Mouse (Mus musculus): ENCODE data around the gene Slc6a1. TPM values are rescaled to one million over a fixed set of nuclear protein-coding genes. Genes with fewer than 3 reads are reported as not detected.

The Slc6a1 gene
- polyA plus RNA-seq, 1 experiment from 2014 or later: 0.14 TPM

DNA sequence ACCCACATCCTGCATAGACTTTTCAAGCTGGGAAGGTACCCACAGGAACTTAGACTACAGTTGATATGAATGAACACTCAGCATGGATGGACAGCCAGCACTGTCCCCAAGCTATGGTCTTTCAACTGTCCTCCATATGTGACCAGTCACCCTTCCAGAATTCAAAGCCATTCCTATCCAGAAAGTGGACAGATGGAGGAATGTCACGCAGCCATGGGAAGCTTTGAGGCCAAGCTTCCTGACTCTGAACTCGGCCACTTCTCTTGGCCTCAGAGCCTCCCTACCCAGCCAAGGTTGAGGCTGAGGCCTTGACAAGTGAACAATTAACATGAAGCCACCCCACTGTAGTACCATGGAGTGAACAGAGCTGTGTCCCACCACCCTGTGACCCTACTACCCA, 12.8 kb upstream of the Slc6a1 start:
- Histone ChIP-seq H3K4me1 (no peaks in the 10 kb centered on the region), H3K9ac (no peak overlapping the region), H3K27me3 (peaks cover 53% of the 10 kb centered on the region; the same call in 1 of the 2 replicates), H3K9me3 (replicated peaks) (no peaks in the 10 kb centered on the region), H3K4me3 (replicated peaks) (no peak overlapping the region), H3K36me3 (no peaks in the 10 kb centered on the region), H3K4me2 (no peak overlapping the region), H3K27ac (no peak overlapping the region)
- WGBS: 80% methylated on average over 2 of the region's 2 CpGs
- no peak for ATAC-seq (replicated peaks; ENCODE audit: low FRiP score)

DNA sequence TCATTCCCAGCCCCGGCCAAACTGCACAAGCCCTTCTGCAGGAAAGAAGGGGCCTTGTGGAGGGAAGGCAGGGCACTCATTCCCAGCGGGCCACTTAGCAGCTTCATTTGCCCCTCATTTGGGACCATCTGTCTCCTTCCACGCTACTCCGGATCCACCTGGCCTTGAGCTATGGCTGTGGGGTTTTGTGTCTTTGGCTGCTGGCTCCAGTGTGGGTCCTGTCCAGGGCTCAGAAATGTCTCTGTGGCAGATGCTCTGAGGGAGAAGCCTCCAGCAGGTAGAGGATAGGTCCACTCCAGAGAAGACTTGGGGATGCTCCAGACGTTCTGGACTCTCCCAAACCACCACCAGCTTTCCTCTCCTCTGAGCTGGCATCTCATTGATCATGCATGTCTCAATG, 11.6 kb upstream of the Slc6a1 start:
- no peak overlapping the region for H3K4me2 ChIP-seq
- no peak overlapping the region for H3K27ac ChIP-seq
- no peaks in the 10 kb centered on the region for H3K36me3 ChIP-seq
- H3K27me3 ChIP-seq: peaks cover 46% of the 10 kb centered on the region; the same call in 1 of the 2 replicates
- no peak for ATAC-seq (replicated peaks; ENCODE audit: low FRiP score)
- WGBS: 36% methylated on average over 5 of the region's 5 CpGs
- no peak overlapping the region for H3K9ac ChIP-seq
- H3K9me3 ChIP-seq (replicated peaks): no peaks in the 10 kb centered on the region
- H3K4me3 ChIP-seq (replicated peaks): no peak overlapping the region
- no peaks in the 10 kb centered on the region for H3K4me1 ChIP-seq

DNA sequence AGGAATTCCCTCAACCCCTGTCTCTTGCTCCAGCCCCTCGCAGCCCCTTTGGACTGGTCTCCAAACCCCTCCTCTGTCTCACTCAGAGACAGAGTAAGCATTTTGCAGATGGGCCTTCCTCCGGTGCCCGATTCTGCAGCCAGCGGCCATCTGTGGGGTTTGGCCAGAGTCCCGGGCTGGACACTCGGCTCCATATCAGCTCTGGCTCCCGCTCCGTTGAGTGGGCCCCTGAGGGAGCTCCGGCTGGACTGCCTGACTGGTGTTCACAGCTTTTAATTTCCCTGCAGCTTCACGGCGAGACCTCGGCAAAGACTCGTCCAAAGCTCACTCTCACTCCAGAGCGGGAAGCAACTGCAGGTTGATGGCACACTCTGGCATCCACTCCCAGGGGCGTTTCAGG, 10.2 kb upstream of the Slc6a1 start:
- Histone ChIP-seq H3K27ac (no peak overlapping the region), H3K4me1 (no peaks in the 10 kb centered on the region), H3K9ac (no peak overlapping the region), H3K4me2 (no peak overlapping the region), H3K36me3 (no peaks in the 10 kb centered on the region), H3K9me3 (replicated peaks) (no peaks in the 10 kb centered on the region), H3K4me3 (replicated peaks) (no peak overlapping the region), H3K27me3 (peaks cover 35% of the 10 kb centered on the region; the same call in 1 of the 2 replicates)
- ATAC-seq (replicated peaks; ENCODE audit: low FRiP score): no peak
- 72% methylated on average over 15 of the region's 15 CpGs for WGBS

DNA sequence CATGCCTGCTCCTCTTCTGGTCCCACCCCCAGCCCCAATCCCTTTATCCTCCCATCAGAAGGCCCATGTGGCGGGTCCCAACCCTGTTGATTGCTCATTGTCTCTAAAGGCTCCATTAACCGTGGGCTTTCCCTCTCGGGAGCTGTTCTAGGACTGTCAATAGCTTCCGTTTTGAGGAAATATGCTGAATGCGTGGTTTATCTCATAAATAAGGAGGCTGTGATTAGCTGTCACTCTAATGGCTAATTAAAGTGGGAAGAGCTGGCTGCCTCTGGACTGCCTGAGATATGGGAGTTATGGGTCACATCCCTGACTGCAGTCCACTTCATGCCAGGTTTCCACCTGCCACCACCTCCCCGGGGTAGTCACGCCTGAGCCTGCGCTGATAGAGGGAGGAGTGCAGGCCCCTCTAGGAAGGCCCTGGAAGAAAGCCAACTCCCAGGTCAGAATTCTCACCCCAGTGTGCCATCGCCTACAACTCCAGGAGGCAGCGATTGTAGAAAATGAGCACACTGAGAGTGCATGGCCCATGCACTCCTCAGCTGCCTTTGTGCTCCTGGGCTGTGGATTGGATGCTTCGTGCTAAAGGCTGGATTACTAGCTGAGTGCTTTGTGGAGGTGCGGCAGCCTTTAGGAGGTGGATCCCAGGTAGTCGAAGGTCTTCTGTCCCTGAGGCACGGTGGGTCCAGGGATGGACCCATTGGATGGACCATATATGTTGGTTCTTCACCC, 8.3 kb upstream of the Slc6a1 start:
- H3K27ac ChIP-seq: no peak overlapping the region

DNA sequence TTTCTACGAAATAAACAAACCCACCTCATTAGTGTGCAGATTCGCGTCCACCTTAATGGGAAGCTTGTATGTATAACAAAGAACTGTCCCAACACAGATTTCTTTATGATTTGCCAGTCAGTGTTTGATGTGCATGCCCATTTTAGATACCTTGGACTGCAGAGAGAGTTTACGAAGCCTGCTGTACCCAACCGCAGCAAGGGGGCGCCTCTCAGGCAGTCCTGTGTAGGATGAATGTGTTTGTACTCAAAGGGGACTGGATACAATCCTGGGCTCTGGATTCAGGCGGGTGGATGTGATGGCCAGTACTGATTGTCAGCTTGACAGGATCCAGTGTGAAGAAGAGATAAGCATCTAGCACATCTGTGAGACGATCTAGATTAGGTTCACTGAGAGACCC, 6.6 kb upstream of the Slc6a1 start:
- no peak for ATAC-seq (replicated peaks; ENCODE audit: low FRiP score)
- Histone ChIP-seq H3K4me3 (replicated peaks) (no peak overlapping the region), H3K4me1 (no peaks in the 10 kb centered on the region), H3K9me3 (replicated peaks) (no peaks in the 10 kb centered on the region), H3K27me3 (peaks cover 55% of the 10 kb centered on the region), H3K27ac (no peak overlapping the region), H3K36me3 (no peaks in the 10 kb centered on the region), H3K4me2 (no peak overlapping the region), H3K9ac (no peak overlapping the region)
- WGBS: 64% methylated on average over 8 of the region's 8 CpGs

More for the DNA sequence above, 8.3 kb upstream of the Slc6a1 start:
- Histone ChIP-seq H3K4me3 (replicated peaks) (no peak overlapping the region), H3K9me3 (replicated peaks) (no peaks in the 10 kb centered on the region), H3K36me3 (no peaks in the 10 kb centered on the region), H3K9ac (no peak overlapping the region), H3K27me3 (peaks cover 42% of the 10 kb centered on the region; the same call in 1 of the 2 replicates), H3K4me1 (no peaks in the 10 kb centered on the region), H3K4me2 (no peak overlapping the region)
- ATAC-seq (replicated peaks; ENCODE audit: low FRiP score): no peak
- WGBS: 44% methylated on average over 14 of the region's 14 CpGs

DNA sequence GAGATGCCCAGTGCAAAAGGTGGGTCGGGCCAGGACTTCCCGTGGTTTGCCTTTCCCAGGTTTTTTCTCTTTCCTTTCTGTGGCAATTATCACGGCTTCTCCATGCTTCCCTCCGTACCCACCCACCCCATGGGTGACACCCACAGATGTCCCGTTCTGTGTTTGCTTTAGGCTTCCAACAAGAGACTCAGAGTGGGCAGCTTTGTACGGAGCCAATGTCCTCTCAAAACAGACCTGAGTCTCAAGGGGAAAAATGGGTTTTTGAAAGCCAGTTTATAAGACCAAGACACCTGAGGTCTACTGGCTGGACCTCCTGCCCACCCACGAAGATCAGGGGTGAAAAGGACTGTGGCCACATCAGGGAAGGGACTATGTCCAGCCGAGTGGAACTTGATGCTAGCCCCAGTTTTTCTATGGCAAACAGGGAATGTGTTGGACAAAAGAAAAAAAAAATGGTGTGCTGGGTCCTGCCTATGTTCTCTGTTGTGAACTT, 889 bp downstream of the Slc6a1 start:
- WGBS: 16% methylated on average over 8 of the region's 8 CpGs
- Histone ChIP-seq H3K9ac (no peak overlapping the region), H3K4me2 (no peak overlapping the region), H3K4me3 (replicated peaks) (no peak overlapping the region), H3K27ac (no peak overlapping the region), H3K27me3 (peaks cover 92% of the 10 kb centered on the region), H3K36me3 (no peaks in the 10 kb centered on the region), H3K9me3 (replicated peaks) (no peaks in the 10 kb centered on the region), H3K4me1 (peaks cover 6% of the 10 kb centered on the region)
- ATAC-seq (replicated peaks; ENCODE audit: low FRiP score): no peak

DNA sequence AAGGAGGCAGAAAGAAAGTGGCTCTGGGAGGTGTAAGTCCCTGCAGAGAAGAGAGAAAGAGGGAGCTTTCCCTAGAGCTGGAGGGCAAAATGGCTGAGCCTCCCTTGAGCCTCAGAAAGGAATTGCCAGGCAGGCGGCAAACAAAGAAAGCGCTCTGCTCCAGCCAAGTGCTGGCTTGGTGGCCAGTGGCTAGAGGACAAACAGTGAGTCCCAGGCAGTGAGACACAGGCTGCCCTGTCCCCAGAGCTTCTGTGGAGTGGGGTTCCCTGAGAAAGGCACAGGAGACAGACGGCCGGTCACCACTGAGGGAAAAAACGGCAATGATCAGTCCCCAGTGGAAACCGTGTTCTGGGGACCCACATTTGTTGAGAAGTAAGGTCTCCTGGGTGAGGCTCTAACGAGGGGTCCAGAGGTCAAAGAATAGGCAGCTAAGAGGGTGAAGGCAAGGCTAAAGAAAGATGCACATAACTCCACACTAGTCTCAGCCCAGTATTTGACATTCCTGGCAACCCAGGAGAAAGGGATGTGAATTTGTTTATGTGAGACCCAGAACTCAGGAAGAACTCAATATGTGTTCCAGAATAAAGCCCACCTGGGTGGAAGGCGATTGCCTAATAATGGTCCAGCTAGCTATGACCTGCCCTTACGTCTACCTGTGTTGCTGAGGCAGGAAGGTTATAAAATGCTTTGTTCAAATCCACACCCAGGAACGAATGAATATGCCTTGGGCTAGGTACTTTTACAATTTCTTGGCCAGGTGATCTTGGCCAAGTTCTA, 1.7 kb downstream of the Slc6a1 start:
- no peak for ATAC-seq (replicated peaks; ENCODE audit: low FRiP score)
- Histone ChIP-seq H3K4me1 (peaks cover 6% of the 10 kb centered on the region), H3K9me3 (replicated peaks) (no peaks in the 10 kb centered on the region), H3K4me2 (no peak overlapping the region), H3K4me3 (replicated peaks) (no peak overlapping the region), H3K27ac (no peak overlapping the region), H3K9ac (no peak overlapping the region), H3K27me3 (peaks cover 93% of the 10 kb centered on the region), H3K36me3 (no peaks in the 10 kb centered on the region)
- WGBS: 48% methylated on average over 10 of the region's 10 CpGs

DNA sequence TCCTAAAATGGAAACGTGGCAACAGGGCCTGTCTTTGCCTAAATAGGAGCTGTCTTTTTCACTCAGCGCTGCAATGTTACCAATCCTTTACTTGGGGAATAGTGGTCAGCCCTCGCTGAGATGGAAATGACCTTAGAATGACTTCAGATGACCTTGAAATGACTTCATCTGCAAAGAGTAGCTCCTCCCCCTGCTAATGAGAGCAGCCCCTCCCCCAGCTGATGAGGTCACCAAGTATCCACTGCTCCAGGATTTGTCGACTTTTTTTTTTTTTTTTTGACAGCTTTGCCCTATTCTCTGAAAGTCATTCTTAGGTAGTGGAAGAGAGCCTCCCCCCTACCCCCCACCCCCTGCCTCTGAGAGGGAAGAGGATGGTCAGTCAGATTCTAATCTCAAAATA, 3.0 kb downstream of the Slc6a1 start:
- no peaks in the 10 kb centered on the region for H3K9me3 ChIP-seq (replicated peaks)

DNA sequence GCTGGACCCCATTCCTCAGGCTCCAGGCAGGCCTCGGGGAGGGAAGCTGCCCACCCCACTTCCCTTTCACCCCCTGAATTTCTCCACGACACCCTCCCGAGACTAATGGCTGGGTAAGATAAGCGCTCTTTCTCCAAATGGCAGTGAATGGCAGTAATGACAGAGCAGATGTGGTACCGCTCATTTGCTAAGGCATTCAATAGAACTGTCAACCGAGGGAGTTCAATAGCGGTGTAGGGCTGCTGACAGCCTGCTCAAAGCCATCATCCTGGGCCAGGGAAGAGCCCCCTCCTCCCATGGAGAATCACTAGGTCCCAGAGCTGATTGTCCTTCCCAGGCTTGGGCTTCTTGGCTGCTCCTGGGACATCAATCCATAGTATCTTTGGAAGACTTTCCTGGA, 6.7 kb downstream of the Slc6a1 start:
- H3K9ac ChIP-seq: no peak overlapping the region
- H3K36me3 ChIP-seq: no peaks in the 10 kb centered on the region
- WGBS: 19% methylated on average over 7 of the region's 7 CpGs
- H3K4me3 ChIP-seq (replicated peaks): no peak overlapping the region
- H3K9me3 ChIP-seq (replicated peaks): no peaks in the 10 kb centered on the region
- peaks cover 71% of the 10 kb centered on the region for H3K27me3 ChIP-seq
- no peak overlapping the region for H3K27ac ChIP-seq
- H3K4me1 ChIP-seq: no peaks in the 10 kb centered on the region
- ATAC-seq (replicated peaks; ENCODE audit: low FRiP score): no peak
- H3K4me2 ChIP-seq: no peak overlapping the region

More for the DNA sequence above, 3.0 kb downstream of the Slc6a1 start:
- H3K27ac ChIP-seq: no peak overlapping the region
- no peak overlapping the region for H3K4me2 ChIP-seq
- no peak for ATAC-seq (replicated peaks; ENCODE audit: low FRiP score)
- WGBS: 38% methylated on average over 4 of the region's 4 CpGs
- H3K4me3 ChIP-seq (replicated peaks): no peak overlapping the region
- no peaks in the 10 kb centered on the region for H3K36me3 ChIP-seq
- no peak overlapping the region for H3K9ac ChIP-seq
- H3K4me1 ChIP-seq: peaks cover 6% of the 10 kb centered on the region
- peaks cover 94% of the 10 kb centered on the region for H3K27me3 ChIP-seq

DNA sequence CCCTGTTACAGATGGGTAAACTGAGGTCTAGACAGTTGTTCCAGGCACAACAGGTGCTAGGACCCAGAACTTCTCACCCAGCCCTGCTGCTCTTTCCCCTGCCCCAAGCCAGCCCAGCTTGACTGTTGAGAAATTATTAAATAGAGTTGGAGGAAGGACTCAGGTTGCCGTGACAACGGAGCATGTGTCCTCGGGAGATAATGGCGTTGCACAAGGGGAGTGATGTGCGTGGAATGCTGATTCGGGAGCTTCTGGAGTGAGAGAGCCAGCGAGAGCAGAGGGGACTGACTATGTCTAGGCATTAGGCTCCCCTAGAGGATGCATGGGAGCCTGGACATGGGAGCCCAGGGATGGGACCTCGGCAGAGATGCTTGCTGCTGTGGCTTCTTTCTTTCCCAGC, 7.7 kb downstream of the Slc6a1 start:
- no peaks in the 10 kb centered on the region for H3K36me3 ChIP-seq
- no peak overlapping the region for H3K27ac ChIP-seq
- no peaks in the 10 kb centered on the region for H3K9me3 ChIP-seq (replicated peaks)
- no peaks in the 10 kb centered on the region for H3K4me1 ChIP-seq
- no peak for ATAC-seq (replicated peaks; ENCODE audit: low FRiP score)
- H3K4me2 ChIP-seq: no peak overlapping the region
- peaks cover 60% of the 10 kb centered on the region for H3K27me3 ChIP-seq
- H3K4me3 ChIP-seq (replicated peaks): no peak overlapping the region
- H3K9ac ChIP-seq: no peak overlapping the region
- 57% methylated on average over 8 of the region's 8 CpGs for WGBS

DNA sequence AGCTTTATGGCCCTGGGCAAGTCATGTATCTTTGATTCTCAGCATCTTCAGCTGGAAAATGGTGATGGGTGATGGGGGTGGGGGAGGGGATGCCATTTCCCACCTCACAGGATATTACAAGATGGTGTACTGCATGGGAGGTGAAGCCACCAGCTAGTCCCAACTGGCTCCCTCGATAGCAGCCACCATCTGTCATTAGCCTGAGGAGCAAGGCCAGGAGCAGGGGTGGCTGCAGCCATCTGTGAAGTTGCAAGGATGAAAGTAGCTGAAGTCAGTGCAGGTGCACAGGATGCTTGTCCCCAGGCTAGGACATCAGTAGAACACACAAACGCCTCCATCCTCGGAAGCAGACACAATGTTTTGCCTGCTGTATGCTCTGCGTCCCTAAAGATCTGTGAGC, 8.5 kb downstream of the Slc6a1 start:
- H3K9ac ChIP-seq: no peak overlapping the region
- no peaks in the 10 kb centered on the region for H3K36me3 ChIP-seq
- no peaks in the 10 kb centered on the region for H3K9me3 ChIP-seq (replicated peaks)
- H3K4me1 ChIP-seq: no peaks in the 10 kb centered on the region
- no peak overlapping the region for H3K27ac ChIP-seq
- no peak overlapping the region for H3K4me3 ChIP-seq (replicated peaks)
- no peak for ATAC-seq (replicated peaks; ENCODE audit: low FRiP score)
- H3K4me2 ChIP-seq: no peak overlapping the region
- peaks cover 53% of the 10 kb centered on the region for H3K27me3 ChIP-seq
- 59% methylated on average over 4 of the region's 4 CpGs for WGBS

DNA sequence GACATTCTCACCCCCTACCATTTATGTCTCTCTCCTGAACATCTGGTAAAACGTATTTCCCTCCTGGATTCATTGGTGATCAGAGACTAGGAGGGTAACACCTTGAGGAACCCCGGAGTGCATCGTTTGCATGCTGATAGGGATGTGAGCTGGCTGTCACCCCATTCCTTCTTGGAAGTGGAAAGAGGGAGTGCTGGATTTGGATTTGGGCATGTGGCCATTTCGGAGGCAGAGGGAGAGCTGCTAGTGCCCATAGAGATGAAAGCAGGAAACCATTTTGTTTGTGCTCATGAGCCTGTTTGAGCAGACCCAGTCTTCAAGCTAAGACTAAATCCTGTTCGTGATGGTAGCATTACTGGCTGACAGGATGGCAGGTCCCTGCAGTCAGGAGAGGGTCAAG, 9.0 kb downstream of the Slc6a1 start:
- H3K9me3 ChIP-seq (replicated peaks): no peaks in the 10 kb centered on the region
- H3K4me1 ChIP-seq: no peaks in the 10 kb centered on the region
- no peak overlapping the region for H3K27ac ChIP-seq
- peaks cover 48% of the 10 kb centered on the region for H3K27me3 ChIP-seq
- H3K9ac ChIP-seq: no peak overlapping the region
- WGBS: 52% methylated on average over 5 of the region's 5 CpGs
- H3K4me2 ChIP-seq: no peak overlapping the region
- ATAC-seq (replicated peaks; ENCODE audit: low FRiP score): no peak
- no peak overlapping the region for H3K4me3 ChIP-seq (replicated peaks)
- no peaks in the 10 kb centered on the region for H3K36me3 ChIP-seq

Data from kidney, embryonic 15.5 days (tissue).